Mouse (Mus musculus): ENCODE results near the gene Gja10. TPM values are rescaled to one million over a fixed set of nuclear protein-coding genes. Genes with fewer than 3 reads are reported as not detected.

Gja10 gene
- polyA plus RNA-seq, 1 experiment from 2014 or later, result not detected

DNA sequence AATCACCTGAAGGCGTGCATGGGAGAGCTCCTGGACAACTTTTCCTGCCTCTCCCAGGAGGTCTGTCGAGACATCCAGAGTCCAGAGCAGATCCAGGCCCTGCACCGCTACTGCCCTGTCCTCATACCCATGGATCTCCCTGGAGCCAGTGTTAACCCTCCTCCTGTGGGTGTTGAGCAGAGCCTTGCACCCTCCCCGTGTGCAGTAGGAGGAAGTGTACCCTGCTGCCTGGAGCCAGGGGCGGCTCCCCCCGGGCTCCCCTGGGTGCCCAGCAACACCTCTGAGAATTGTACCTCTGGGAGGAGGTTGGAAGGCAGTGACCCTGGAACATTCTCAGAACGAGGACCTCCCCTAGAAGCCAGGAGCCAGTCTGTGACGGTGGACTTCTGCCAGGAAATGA, 22.7 kb downstream of the Gja10 start:
- ATAC-seq (no peak), DNase-seq (ENCODE audit: low spot score) (no peak)
- H3K27ac ChIP-seq (ENCODE audit: low read depth, low read length), result no peak overlapping the region
- H3K9me3 ChIP-seq (replicated peaks; ENCODE audit: control insufficient read depth, low read length), result no peaks in the 10 kb centered on the region
- no peak overlapping the region for H3K9ac ChIP-seq (ENCODE audit: low read length)
- H3K4me1 ChIP-seq (ENCODE audit: control insufficient read depth, insufficient read depth, low read length), result no peaks in the 10 kb centered on the region
- 90% methylated on average over 8 of the region's 8 CpGs for WGBS
- no peaks in the 10 kb centered on the region for H3K27me3 ChIP-seq (replicated peaks; ENCODE audit: control insufficient read depth, insufficient read depth, low read length)
- H3K4me2 ChIP-seq (ENCODE audit: low read length), result no peak overlapping the region
- H3K4me3 ChIP-seq (ENCODE audit: low read depth, low read length), result no peak overlapping the region
- peaks cover 53% of the 10 kb centered on the region for H3K36me3 ChIP-seq (ENCODE audit: control insufficient read depth, insufficient read depth, low read length)

DNA sequence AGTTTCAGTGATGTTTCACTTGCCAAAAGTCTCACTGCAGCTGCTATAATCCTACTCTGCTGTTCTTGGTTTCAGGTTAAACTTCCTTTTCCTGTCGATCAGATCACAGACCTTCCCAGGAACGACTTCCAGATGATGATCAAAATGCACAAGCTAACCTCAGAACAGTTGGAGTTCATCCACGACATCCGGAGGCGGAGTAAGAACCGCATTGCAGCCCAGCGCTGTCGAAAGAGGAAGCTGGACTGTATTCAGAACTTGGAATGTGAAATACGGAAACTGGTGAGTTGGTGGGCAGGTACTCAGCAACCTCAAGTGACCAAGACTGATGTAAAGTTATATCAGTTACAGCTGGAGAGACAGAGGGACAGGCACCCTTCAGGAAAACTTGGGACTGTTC, 27.4 kb downstream of the Gja10 start:
- DNase-seq (ENCODE audit: low spot score) (no peak), ATAC-seq (no peak)
- Histone ChIP-seq H3K4me2 (ENCODE audit: low read length) (no peak overlapping the region), H3K4me1 (ENCODE audit: control insufficient read depth, insufficient read depth, low read length) (peaks cover 7% of the 10 kb centered on the region), H3K4me3 (ENCODE audit: low read depth, low read length) (no peak overlapping the region), H3K36me3 (ENCODE audit: control insufficient read depth, insufficient read depth, low read length) (peaks cover 41% of the 10 kb centered on the region), H3K9ac (ENCODE audit: low read length) (no peak overlapping the region), H3K27me3 (replicated peaks; ENCODE audit: control insufficient read depth, insufficient read depth, low read length) (no peaks in the 10 kb centered on the region), H3K27ac (ENCODE audit: low read depth, low read length) (no peak overlapping the region), H3K9me3 (replicated peaks; ENCODE audit: control insufficient read depth, low read length) (no peaks in the 10 kb centered on the region)
- 90% methylated on average over 9 of the region's 9 CpGs for WGBS

DNA sequence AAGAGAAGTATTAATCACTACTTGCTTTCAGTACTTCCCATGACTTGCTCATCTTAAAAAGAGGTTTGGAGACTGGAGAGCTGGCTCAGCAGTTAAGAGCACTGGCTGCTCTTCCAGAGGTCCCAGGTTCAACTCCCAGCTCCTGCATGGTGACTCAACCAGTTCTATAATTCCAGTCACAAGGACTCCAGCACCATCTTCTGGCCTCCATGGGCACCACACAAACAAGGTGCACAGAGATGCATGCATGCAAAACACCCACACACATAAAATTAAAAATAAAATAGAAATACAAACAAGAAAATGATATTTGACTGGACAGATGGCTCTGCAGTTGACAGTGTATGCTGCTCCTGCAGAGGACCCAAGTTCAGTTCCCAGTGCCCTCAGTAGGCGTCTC, 28.0 kb downstream of the Gja10 start:
- peaks cover 35% of the 10 kb centered on the region for H3K36me3 ChIP-seq (ENCODE audit: control insufficient read depth, insufficient read depth, low read length)
- no peak overlapping the region for H3K4me2 ChIP-seq (ENCODE audit: low read length)
- no peak for ATAC-seq
- H3K4me3 ChIP-seq (ENCODE audit: low read depth, low read length), result no peak overlapping the region
- no peak for DNase-seq (ENCODE audit: low spot score)
- WGBS, result 88% methylated on average over 1 of the region's 1 CpGs
- no peak overlapping the region for H3K9ac ChIP-seq (ENCODE audit: low read length)
- no peaks in the 10 kb centered on the region for H3K27me3 ChIP-seq (replicated peaks; ENCODE audit: control insufficient read depth, insufficient read depth, low read length)
- peaks cover 13% of the 10 kb centered on the region for H3K4me1 ChIP-seq (ENCODE audit: control insufficient read depth, insufficient read depth, low read length)
- H3K9me3 ChIP-seq (replicated peaks; ENCODE audit: control insufficient read depth, low read length), result no peaks in the 10 kb centered on the region
- H3K27ac ChIP-seq (ENCODE audit: low read depth, low read length), result no peak overlapping the region

DNA sequence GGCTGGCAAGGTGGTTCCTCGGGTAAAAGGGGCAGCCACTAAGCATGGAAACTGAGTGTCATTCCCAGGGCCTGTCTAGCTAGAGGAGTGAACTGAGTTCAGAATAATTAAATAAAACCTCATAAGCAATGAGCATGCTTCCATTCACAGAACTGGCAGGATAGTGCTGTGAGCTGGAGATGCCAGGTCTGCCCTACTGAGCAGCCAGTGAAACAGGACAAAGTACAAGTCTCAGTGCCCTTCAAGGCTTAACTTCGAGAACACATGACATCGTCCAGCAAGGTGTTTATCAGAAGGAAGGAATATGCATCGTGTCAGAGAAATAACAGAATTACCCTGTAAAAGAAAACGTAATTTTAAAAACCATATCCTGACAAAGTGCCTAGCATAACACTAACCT, 29.0 kb downstream of the Gja10 start:
- no peak for DNase-seq (ENCODE audit: low spot score)
- Histone ChIP-seq H3K4me1 (ENCODE audit: control insufficient read depth, insufficient read depth, low read length) (peaks cover 19% of the 10 kb centered on the region), H3K9ac (ENCODE audit: low read length) (no peak overlapping the region), H3K4me2 (ENCODE audit: low read length) (no peak overlapping the region), H3K27me3 (replicated peaks; ENCODE audit: control insufficient read depth, insufficient read depth, low read length) (no peaks in the 10 kb centered on the region), H3K36me3 (ENCODE audit: control insufficient read depth, insufficient read depth, low read length) (peaks cover 28% of the 10 kb centered on the region), H3K27ac (ENCODE audit: low read depth, low read length) (no peak overlapping the region), H3K4me3 (ENCODE audit: low read depth, low read length) (no peak overlapping the region), H3K9me3 (replicated peaks; ENCODE audit: control insufficient read depth, low read length) (no peaks in the 10 kb centered on the region)
- ATAC-seq, result no peak
- WGBS, result 83% methylated on average over 5 of the region's 5 CpGs

DNA sequence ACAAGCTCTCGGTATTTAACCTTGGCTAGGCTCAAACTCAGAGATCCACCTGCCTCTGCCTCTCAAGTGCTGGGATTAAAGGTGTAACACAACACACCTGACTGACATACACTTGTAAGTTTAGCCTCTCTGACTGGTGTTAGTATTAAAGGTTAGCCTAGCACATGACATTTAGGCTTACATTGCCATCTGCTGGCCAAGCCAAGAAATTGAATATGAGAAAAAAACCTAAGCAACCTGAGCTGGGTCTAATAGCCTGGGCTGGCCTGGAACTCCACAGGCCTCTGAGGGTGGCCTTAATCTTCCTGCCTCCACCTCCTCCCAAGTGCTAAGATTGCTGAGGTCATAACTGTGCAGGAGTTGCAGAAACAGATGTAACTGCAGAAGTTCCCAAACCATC, 30.4 kb downstream of the Gja10 start:
- H3K9ac ChIP-seq (ENCODE audit: low read length), result no peak overlapping the region

DNA sequence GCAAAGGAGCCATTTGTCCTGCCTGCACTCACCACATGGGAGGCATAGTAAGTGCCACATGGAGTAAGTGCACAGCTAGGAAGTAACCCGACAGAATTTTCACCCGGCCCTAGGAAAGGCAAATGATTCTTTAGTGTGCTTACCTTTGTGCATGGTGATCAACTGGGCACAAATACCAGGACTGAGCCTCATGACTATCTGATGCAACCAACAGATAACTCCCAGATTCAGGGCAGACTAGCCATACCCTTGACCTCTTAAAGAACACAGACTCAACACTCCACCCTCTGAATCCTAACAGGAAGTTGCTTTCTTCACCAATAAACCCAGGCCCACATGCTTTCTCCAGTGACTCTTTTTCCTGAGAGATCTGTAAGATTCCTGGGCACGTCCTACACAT, 31.1 kb downstream of the Gja10 start:
- WGBS, result 78% methylated on average over 3 of the region's 3 CpGs
- DNase-seq (ENCODE audit: low spot score) (no peak), ATAC-seq (no peak)
- Histone ChIP-seq H3K4me1 (ENCODE audit: control insufficient read depth, insufficient read depth, low read length) (peaks cover 19% of the 10 kb centered on the region), H3K36me3 (ENCODE audit: control insufficient read depth, insufficient read depth, low read length) (peaks cover 11% of the 10 kb centered on the region), H3K27me3 (replicated peaks; ENCODE audit: control insufficient read depth, insufficient read depth, low read length) (no peaks in the 10 kb centered on the region), H3K9me3 (replicated peaks; ENCODE audit: control insufficient read depth, low read length) (no peaks in the 10 kb centered on the region), H3K4me3 (ENCODE audit: low read depth, low read length) (no peak overlapping the region), H3K9ac (ENCODE audit: low read length) (no peak overlapping the region), H3K27ac (ENCODE audit: low read depth, low read length) (peak overlapping the region; percentile 40; the same call in 1 of the 2 replicates), H3K4me2 (ENCODE audit: low read length) (no peak overlapping the region)

More for the DNA sequence above, 30.4 kb downstream of the Gja10 start:
- H3K4me2 ChIP-seq (ENCODE audit: low read length), result no peak overlapping the region
- DNase-seq (ENCODE audit: low spot score) (peak; percentile 77), ATAC-seq (peak; percentile 59)
- H3K4me1 ChIP-seq (ENCODE audit: control insufficient read depth, insufficient read depth, low read length), result peaks cover 19% of the 10 kb centered on the region
- H3K4me3 ChIP-seq (ENCODE audit: low read depth, low read length), result no peak overlapping the region
- H3K27me3 ChIP-seq (replicated peaks; ENCODE audit: control insufficient read depth, insufficient read depth, low read length), result no peaks in the 10 kb centered on the region
- no peaks in the 10 kb centered on the region for H3K9me3 ChIP-seq (replicated peaks; ENCODE audit: control insufficient read depth, low read length)
- H3K27ac ChIP-seq (ENCODE audit: low read depth, low read length), result no peak overlapping the region
- 66% methylated on average over 1 of the region's 1 CpGs for WGBS
- peaks cover 17% of the 10 kb centered on the region for H3K36me3 ChIP-seq (ENCODE audit: control insufficient read depth, insufficient read depth, low read length)

DNA sequence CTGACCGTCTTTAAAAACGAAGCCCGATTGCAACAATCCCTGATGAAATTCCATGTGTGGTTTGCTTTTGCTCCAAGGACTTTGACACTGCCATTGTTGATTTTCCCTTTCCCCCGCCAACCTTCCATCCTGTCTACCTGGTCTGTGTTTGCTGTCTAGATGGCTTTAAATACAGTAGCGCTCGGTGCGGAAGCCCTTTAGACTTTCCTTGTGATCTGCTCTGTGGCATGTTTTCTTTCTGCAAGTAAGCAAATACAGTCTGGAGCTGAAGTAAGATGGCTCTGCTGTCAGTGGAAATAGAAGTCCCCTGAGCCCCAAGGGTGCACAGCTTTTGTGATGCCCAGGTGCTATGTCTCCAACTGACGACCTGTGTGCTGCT, 31.6 kb downstream of the Gja10 start:
- Histone ChIP-seq H3K27ac (ENCODE audit: low read depth, low read length) (peak overlapping the region; percentile 40; the same call in 1 of the 2 replicates), H3K4me3 (ENCODE audit: low read depth, low read length) (no peak overlapping the region), H3K4me1 (ENCODE audit: control insufficient read depth, insufficient read depth, low read length) (peaks cover 19% of the 10 kb centered on the region), H3K9me3 (replicated peaks; ENCODE audit: control insufficient read depth, low read length) (no peaks in the 10 kb centered on the region), H3K36me3 (ENCODE audit: control insufficient read depth, insufficient read depth, low read length) (peaks cover 6% of the 10 kb centered on the region), H3K9ac (ENCODE audit: low read length) (peak overlapping the region; percentile 10; the same call in 1 of the 2 replicates), H3K4me2 (ENCODE audit: low read length) (no peak overlapping the region), H3K27me3 (replicated peaks; ENCODE audit: control insufficient read depth, insufficient read depth, low read length) (no peaks in the 10 kb centered on the region)
- DNase-seq (ENCODE audit: low spot score) (no peak), ATAC-seq (no peak)
- 71% methylated on average over 8 of the region's 8 CpGs for WGBS

DNA sequence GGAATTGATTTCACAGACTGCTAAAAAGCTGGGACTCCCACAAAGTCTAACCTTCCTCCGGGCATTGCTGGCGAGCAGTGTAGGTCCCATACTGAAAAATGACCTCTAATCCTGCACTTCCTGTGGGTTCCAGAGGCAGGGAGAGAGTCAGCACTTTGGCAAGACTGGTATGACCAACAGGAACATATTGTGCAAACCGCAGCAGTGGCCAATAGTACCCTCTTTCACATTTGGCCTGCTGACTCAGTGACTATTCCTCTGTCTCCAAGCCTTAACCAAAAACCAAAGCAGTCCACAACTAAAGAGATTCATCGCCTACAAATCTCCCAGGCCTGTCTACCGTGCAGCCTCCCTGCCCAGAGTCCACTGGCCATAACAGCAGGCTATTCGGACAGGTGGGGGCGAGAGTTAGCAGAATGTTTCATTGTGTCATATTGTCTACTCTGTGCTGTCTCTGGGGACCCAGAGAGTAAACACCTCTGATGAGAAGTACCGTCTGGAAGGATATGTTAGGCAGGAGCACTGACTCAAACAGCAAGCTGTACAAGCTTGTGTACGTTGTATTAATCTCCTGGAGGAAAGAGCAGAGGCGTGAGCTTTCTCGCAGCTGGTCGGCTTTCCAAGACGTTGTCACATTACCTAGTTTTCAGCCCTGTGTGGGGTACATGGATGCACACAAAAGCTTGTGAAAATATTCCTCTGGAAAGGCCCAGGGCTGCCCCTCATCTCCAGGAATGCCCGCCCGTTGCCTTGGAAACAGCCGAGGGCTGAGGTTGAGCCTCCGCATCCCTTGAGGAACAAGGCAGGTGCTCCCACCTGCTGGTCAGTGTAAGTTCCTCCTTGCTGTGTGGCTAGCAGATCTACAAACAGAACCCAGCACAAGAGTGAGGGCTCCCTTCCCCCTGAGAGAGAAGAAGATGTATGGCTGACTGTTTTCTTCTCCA, 32.3 kb downstream of the Gja10 start:
- H3K4me2 ChIP-seq (ENCODE audit: low read length), result peak overlapping the region; percentile 14; the same call in 1 of the 2 replicates
- H3K9me3 ChIP-seq (replicated peaks; ENCODE audit: control insufficient read depth, low read length), result no peaks in the 10 kb centered on the region
- H3K4me3 ChIP-seq (ENCODE audit: low read depth, low read length), result no peak overlapping the region
- H3K36me3 ChIP-seq (ENCODE audit: control insufficient read depth, insufficient read depth, low read length), result peaks cover 3% of the 10 kb centered on the region
- 37% methylated on average over 17 of the region's 17 CpGs for WGBS
- DNase-seq (ENCODE audit: low spot score) (peak; percentile 73), ATAC-seq (peak; percentile 65)
- H3K27ac ChIP-seq (ENCODE audit: low read depth, low read length), result peak overlapping the region; percentile 40; the same call in 1 of the 2 replicates
- H3K4me1 ChIP-seq (ENCODE audit: control insufficient read depth, insufficient read depth, low read length), result peaks cover 19% of the 10 kb centered on the region
- peak overlapping the region; percentile 10; the same call in 1 of the 2 replicates for H3K9ac ChIP-seq (ENCODE audit: low read length)
- no peaks in the 10 kb centered on the region for H3K27me3 ChIP-seq (replicated peaks; ENCODE audit: control insufficient read depth, insufficient read depth, low read length)

DNA sequence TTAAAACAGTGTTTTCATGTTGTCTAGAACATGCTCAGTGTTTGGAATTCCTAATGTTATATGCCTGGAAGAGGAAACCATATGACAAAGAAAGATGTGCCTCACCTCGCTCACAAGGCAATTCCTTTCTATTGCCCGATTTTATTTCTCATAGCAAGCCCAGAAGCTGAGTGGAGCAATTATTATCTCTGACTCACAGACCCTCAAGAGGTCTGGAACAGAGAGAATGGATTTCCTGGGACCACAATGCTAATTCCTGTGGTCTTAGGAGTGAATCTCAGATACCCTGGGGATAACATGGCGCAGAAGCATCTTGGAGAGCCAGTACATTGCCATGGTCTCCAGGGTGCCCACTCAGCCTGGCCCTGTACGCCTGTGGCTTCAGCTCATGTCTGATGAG, 33.5 kb downstream of the Gja10 start:
- Histone ChIP-seq H3K9ac (ENCODE audit: low read length) (no peak overlapping the region), H3K36me3 (ENCODE audit: control insufficient read depth, insufficient read depth, low read length) (peaks cover 7% of the 10 kb centered on the region; the same call in 1 of the 2 replicates), H3K27ac (ENCODE audit: low read depth, low read length) (0 out of 2 replicates have a peak overlapping the region, but pooled peaks have one; percentile 30), H3K9me3 (replicated peaks; ENCODE audit: control insufficient read depth, low read length) (no peaks in the 10 kb centered on the region), H3K4me1 (ENCODE audit: control insufficient read depth, insufficient read depth, low read length) (peaks cover 19% of the 10 kb centered on the region), H3K4me3 (ENCODE audit: low read depth, low read length) (no peak overlapping the region), H3K4me2 (ENCODE audit: low read length) (no peak overlapping the region), H3K27me3 (replicated peaks; ENCODE audit: control insufficient read depth, insufficient read depth, low read length) (no peaks in the 10 kb centered on the region)
- ATAC-seq (no peak), DNase-seq (ENCODE audit: low spot score) (peak; percentile 16)
- 78% methylated on average over 4 of the region's 4 CpGs for WGBS
